Mouse (Mus musculus) forebrain, embryonic 14.5 days (tissue): ENCODE results near the gene Kcng4. TPM values are rescaled to one million over a fixed set of nuclear protein-coding genes. Genes with fewer than 3 reads are reported as not detected.

Experiments
- ATAC-seq: fragments of 200-750 bp; cut with Nextera tagmentation; 2 replicates; pipeline ENCODE4 v1.8.0; 2017; ENCODE audit warnings: mild to moderate bottlenecking, moderate library complexity
- DNase-seq: peaks from one replicate; pipeline ENCODE4 v3.0.0-alpha.2; 2015; ENCODE audit warnings: low spot score
- H3K27ac ChIP-seq: fragments of 300-500 bp; sonication (generic); 2 replicates; pipeline ENCODE4 v1.5.1; 2014; ENCODE audit warnings: low read depth, mild to moderate bottlenecking, control low read depth, low read length, moderate library complexity
- H3K27me3 ChIP-seq: fragments of 300-500 bp; sonication (generic); replicated peaks from 2 replicates; pipeline ENCODE4 v1.6.1; 2014; ENCODE audit warnings: low read length, control low read depth, mixed read lengths; ENCODE audit not compliant: control insufficient read depth, insufficient read depth
- H3K36me3 ChIP-seq: fragments of 300-500 bp; sonication (generic); 2 replicates; pipeline ENCODE4 v1.6.1; 2014; ENCODE audit warnings: low read length, control low read depth; ENCODE audit not compliant: control insufficient read depth, insufficient read depth
- H3K4me1 ChIP-seq: fragments of 300-500 bp; sonication (generic); 2 replicates; pipeline ENCODE4 v1.6.1; 2014; ENCODE audit warnings: antibody characterized with exemption, low read length, control low read depth; ENCODE audit not compliant: control insufficient read depth, insufficient read depth
- H3K4me2 ChIP-seq: fragments of 300-500 bp; sonication (generic); 2 replicates; pipeline ENCODE4 v1.6.1; 2014; ENCODE audit warnings: mild to moderate bottlenecking, control low read depth, low read length
- H3K4me3 ChIP-seq: fragments of 300-500 bp; sonication (generic); 2 replicates; pipeline ENCODE4 v1.5.1; 2014; ENCODE audit warnings: low read depth, low read length, control low read depth
- H3K9ac ChIP-seq: fragments of 300-500 bp; sonication (generic); 2 replicates; pipeline ENCODE4 v1.6.1; 2014; ENCODE audit warnings: mild to moderate bottlenecking, low read length, control low read depth, moderate library complexity
- H3K9me3 ChIP-seq: fragments of 300-500 bp; sonication (generic); replicated peaks from 2 replicates; pipeline ENCODE4 v1.6.1; 2016; ENCODE audit warnings: low read length, control low read depth, mixed read lengths; ENCODE audit not compliant: control insufficient read depth
- WGBS: fragments of 180-500 bp; shearing (Covaris S2); extraction: QIAGEN DNeasy Blood & Tissue Kit; methylation state at CpG from one replicate; pipeline ENCODE4 v1.1.7; 2014; 5-methylcytosine and 5-hydroxymethylcytosine counted together
- polyA plus RNA-seq: library from polyadenylated mRNA; unstranded; fragments of >200 nt; fragmentation: Nextera tagmentation; extraction: Ambion mirVana; gene quantifications from 2 replicates; pipeline ENCODE4 v1.2.1, GENCODE M21; 2014

The Kcng4 gene
- polyA plus RNA-seq, 1 experiment from 2014 or later: 0.20 TPM

- Histone ChIP-seq H3K9ac (no peak within 1 kb of the TSS), H3K27me3 (no peaks in the 10 kb centered on the region), H3K9me3 (no peaks in the 10 kb centered on the region), H3K36me3 (no peaks in the 10 kb centered on the region), H3K4me2 (no peak within 1 kb of the TSS), H3K4me1 (no peaks in the 10 kb centered on the region), H3K27ac (no peak within 1 kb of the TSS), H3K4me3 (no peak within 1 kb of the TSS)
- DNase-seq: no peak
- WGBS: 86% methylated on average over 26 of the region's 26 CpGs
- no peak for ATAC-seq
Observed at GRCm38 (mm10) chr8:119612471-119612870, 23.0 kb downstream of the Kcng4 start, which contains the start of gene Adad2. Gene Adad2 (plus strand): TSS chr8:119612747.

DNA sequence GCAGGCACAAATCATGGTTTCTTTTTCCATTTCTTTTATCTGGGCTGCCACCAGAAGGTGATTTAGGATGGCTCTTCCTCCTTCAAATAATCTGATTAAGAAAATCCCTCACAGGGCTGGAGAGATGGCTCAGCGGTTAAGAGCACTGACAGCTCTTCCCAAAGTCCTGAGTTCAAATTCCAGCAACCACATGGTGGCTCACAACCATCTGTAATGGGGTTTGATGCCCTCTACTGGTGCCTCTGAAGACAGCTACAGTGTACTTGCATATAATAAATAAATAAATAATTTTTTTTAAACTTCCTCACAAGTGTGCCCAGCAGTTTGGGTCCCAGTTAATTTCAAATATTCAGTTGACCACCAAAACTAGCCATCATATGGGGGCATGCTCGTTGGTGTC is 29.3 kb downstream of the Kcng4 start:
- H3K9ac ChIP-seq: no peak overlapping the region
- DNase-seq (no peak), ATAC-seq (no peak)
- no peaks in the 10 kb centered on the region for H3K27me3 ChIP-seq
- peaks cover 8% of the 10 kb centered on the region for H3K4me1 ChIP-seq
- peaks cover 16% of the 10 kb centered on the region for H3K36me3 ChIP-seq
- H3K27ac ChIP-seq: no peak overlapping the region
- WGBS: 89% methylated on average over 2 of the region's 2 CpGs
- H3K4me2 ChIP-seq: no peak overlapping the region
- no peak overlapping the region for H3K4me3 ChIP-seq
- no peaks in the 10 kb centered on the region for H3K9me3 ChIP-seq

DNA sequence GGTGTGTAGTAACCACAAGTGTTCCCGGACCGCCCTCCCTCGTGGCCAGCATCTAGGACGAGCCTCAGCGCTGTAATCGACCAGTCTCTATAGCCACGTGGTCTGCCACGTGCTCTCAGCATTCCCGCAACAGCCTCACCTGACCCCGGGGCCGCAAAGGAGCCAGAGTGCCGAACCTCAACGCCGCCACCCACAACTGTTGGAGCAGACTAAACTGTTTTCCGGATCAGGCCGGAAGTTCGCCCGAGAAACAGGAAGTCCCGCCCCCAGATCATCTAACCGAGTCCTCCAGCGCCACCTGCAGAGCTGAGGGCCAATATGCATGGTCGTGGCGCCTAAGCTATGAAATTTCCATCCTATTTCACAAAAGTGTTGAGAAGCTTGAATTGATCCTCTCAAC is 30.5 kb downstream of the Kcng4 start, which contains the start of gene Taf1c:
Gene Taf1c (minus strand): TSS at position 227 of the 400 bp plus-strand sequence.
- under 1% methylated on average over 23 of the region's 23 CpGs for WGBS
- Histone ChIP-seq H3K4me1 (peaks cover 8% of the 10 kb centered on the region), H3K9me3 (no peaks in the 10 kb centered on the region), H3K36me3 (peaks cover 29% of the 10 kb centered on the region), H3K9ac (peak within 1 kb of the TSS; percentile 84), H3K27ac (no peak within 1 kb of the TSS), H3K27me3 (no peaks in the 10 kb centered on the region), H3K4me2 (peak within 1 kb of the TSS; percentile 92), H3K4me3 (peak within 1 kb of the TSS; percentile 77)
- ATAC-seq (peak; percentile 87), DNase-seq (peak; percentile 97)

DNA sequence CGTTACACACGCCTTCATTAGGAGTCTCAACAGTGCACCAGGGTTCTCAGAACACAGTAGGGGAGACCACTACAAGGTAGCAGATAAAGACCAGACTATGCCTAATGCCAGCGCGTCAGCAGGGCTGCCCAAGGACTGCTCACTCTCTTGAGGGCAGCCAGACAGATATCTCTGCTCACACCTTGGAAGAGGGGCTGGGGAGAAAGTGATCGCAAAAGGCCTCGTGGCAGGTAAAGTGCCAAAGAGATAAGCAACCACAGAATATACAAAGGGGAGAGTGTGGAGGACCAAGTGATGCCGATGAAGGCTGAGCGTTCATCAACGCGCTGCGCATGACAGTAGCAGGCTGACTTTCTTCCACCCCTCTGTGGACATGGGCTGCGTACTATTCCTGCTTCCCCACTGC is 31.1 kb downstream of the Kcng4 start:
- H3K4me2 ChIP-seq: peak overlapping the region; percentile 92
- peak overlapping the region; percentile 77 for H3K4me3 ChIP-seq
- peak; percentile 34; the same call in 1 of the 2 replicates for ATAC-seq
- H3K9me3 ChIP-seq: no peaks in the 10 kb centered on the region
- H3K27me3 ChIP-seq: no peaks in the 10 kb centered on the region
- WGBS: 40% methylated on average over 12 of the region's 12 CpGs
- peaks cover 8% of the 10 kb centered on the region for H3K4me1 ChIP-seq
- peaks cover 34% of the 10 kb centered on the region for H3K36me3 ChIP-seq
- no peak for DNase-seq
- H3K9ac ChIP-seq: peak overlapping the region; percentile 84
- no peak overlapping the region for H3K27ac ChIP-seq

DNA sequence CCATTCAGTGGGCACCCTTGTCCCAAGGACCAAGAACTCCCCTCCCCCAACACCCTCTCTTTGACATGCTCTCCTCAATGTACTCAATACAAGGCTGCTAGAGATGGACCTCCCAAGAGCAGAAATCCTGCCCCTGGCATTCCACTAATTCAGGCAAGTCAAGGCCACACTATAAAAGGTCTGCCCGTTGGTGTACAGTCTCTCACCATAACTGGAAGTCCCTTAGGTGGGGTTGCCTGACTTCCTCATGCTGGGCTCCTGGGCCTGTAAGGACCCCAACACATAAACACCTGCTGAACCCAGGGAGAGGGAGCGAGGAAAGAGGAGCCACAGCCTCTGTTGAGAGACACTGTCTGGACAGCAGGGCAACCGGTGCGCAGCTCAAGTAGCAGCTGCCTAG is 31.7 kb downstream of the Kcng4 start:
- ATAC-seq (no peak), DNase-seq (no peak)
- H3K4me3 ChIP-seq: no peak overlapping the region
- H3K4me2 ChIP-seq: peak overlapping the region; percentile 92
- no peak overlapping the region for H3K27ac ChIP-seq
- peaks cover 40% of the 10 kb centered on the region for H3K36me3 ChIP-seq
- no peak overlapping the region; the same call in 1 of the 2 replicates for H3K9ac ChIP-seq
- no peaks in the 10 kb centered on the region for H3K27me3 ChIP-seq
- H3K9me3 ChIP-seq: no peaks in the 10 kb centered on the region
- H3K4me1 ChIP-seq: peaks cover 8% of the 10 kb centered on the region
- WGBS: 90% methylated on average over 4 of the region's 4 CpGs

GRCm38 (mm10) chr8:119591456-119591855 is 44.0 kb downstream of the Kcng4 start:
- H3K27me3 ChIP-seq: no peaks in the 10 kb centered on the region
- 0 out of 2 replicates have a peak, but pooled peaks cover 7% of the 10 kb centered on the region for H3K36me3 ChIP-seq
- no peak for DNase-seq
- H3K4me2 ChIP-seq: no peak overlapping the region
- WGBS: 92% methylated on average over 7 of the region's 7 CpGs
- ATAC-seq: no peak
- H3K4me1 ChIP-seq: no peaks in the 10 kb centered on the region
- no peaks in the 10 kb centered on the region for H3K9me3 ChIP-seq
- H3K9ac ChIP-seq: no peak overlapping the region
- no peak overlapping the region for H3K4me3 ChIP-seq
- no peak overlapping the region for H3K27ac ChIP-seq

GRCm38 (mm10) chr8:119590348-119590747 is 45.1 kb downstream of the Kcng4 start:
- H3K27me3 ChIP-seq: no peaks in the 10 kb centered on the region
- ATAC-seq: no peak
- no peak overlapping the region for H3K9ac ChIP-seq
- no peaks in the 10 kb centered on the region for H3K9me3 ChIP-seq
- no peaks in the 10 kb centered on the region for H3K4me1 ChIP-seq
- H3K36me3 ChIP-seq: no peaks in the 10 kb centered on the region
- H3K4me3 ChIP-seq: no peak overlapping the region
- no peak for DNase-seq
- WGBS: 85% methylated on average over 14 of the region's 14 CpGs
- H3K27ac ChIP-seq: no peak overlapping the region
- no peak overlapping the region for H3K4me2 ChIP-seq

GRCm38 (mm10) chr8:119588844-119589243 is 46.6 kb downstream of the Kcng4 start:
- no peak overlapping the region for H3K4me2 ChIP-seq
- WGBS: 35% methylated on average over 10 of the region's 10 CpGs
- H3K27me3 ChIP-seq: no peaks in the 10 kb centered on the region
- H3K27ac ChIP-seq: no peak overlapping the region
- no peak for DNase-seq
- no peak for ATAC-seq
- no peaks in the 10 kb centered on the region for H3K36me3 ChIP-seq
- H3K9ac ChIP-seq: no peak overlapping the region
- no peak overlapping the region for H3K4me3 ChIP-seq
- no peaks in the 10 kb centered on the region for H3K9me3 ChIP-seq
- no peaks in the 10 kb centered on the region for H3K4me1 ChIP-seq

- no peaks in the 10 kb centered on the region for H3K4me1 ChIP-seq
- no peak overlapping the region for H3K27ac ChIP-seq
- H3K4me3 ChIP-seq: no peak overlapping the region
- ATAC-seq (no peak), DNase-seq (no peak)
- H3K36me3 ChIP-seq: no peaks in the 10 kb centered on the region
- H3K27me3 ChIP-seq: no peaks in the 10 kb centered on the region
- no peak overlapping the region for H3K9ac ChIP-seq
- H3K4me2 ChIP-seq: no peak overlapping the region
- H3K9me3 ChIP-seq: no peaks in the 10 kb centered on the region
- whole genome bisulfite sequencing: 67% methylated on average over 4 of the region's 4 CpGs
Observed at GRCm38 (mm10) chr8:119588321-119588720, 47.2 kb downstream of the Kcng4 start.
